Mouse (Mus musculus) neural tube, embryonic 10.5 days (tissue): ENCODE measurements around the gene Rhd.
"Not testable (repeated sequence)": the region's sequence is repeated elsewhere in the genome, so short reads cannot be mapped to it uniquely, and the experiment has no call there.

Source experiments
- DNase-seq: peaks from one replicate; pipeline ENCODE4 v3.0.0-alpha.2; 2017; ENCODE audit warnings: low spot score; ENCODE audit errors: extremely low spot score

Gene Rhd

DNA sequence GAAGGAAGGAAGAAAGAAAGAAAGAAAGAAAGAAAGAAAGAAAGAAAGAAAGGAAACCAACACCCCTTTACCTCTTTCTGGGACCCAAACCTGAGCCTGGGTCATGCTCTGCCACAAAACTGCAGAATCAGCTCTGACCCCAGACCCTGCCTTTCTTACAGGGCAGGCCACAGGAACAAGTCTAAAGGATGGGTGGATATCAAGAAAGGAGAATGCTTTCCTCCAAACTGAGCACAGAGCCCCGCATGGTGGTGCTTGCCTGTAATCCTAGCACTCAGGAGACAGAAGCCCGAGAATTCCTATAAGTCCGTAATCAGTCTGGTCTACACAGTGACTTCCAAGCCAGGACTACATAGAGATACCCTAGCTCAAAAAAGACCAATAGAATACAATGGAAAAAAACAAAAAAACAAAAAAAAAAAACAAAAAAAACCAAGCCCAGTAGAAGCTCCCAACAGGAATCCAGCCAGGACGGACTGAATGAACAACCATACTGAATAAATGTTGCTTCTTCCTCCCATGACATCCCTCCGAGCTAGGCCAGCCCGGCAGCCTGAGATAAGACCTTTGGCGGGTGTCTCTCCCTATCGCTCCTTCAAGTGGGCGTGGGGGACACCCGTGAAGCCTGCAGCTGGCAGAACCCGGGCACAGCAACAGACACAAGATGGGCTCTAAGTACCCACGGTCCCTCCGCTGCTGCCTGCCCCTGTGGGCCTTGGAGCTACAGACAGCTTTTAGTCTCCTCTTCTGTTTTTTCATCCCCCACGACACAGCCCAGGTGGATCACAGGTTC, at the start of gene Rhd:
TSS of gene Rhd (plus strand) at position 600 of the 793 bp plus-strand sequence.
- no peak for DNase-seq

DNA sequence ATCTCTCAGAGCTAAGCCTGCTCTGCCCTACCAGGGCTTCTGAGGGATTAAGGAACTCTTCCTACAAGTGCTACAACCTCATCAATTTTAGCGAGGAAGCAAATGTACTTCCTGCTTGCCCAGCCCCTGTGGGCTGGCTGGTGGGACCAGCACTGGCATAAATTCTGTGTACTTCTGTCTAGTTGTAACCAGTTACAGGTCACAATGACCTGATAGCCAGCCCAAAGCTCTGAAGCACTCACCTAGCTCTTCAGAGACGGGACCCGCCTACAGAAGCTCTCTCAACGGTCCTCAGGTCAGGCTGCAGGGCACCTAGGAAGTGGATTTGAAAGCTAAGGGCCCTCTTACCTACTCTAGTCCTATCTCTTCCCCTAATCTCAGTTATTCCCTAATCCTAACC, 46.6 kb upstream of the Rhd start:
- no peak for DNase-seq

DNA sequence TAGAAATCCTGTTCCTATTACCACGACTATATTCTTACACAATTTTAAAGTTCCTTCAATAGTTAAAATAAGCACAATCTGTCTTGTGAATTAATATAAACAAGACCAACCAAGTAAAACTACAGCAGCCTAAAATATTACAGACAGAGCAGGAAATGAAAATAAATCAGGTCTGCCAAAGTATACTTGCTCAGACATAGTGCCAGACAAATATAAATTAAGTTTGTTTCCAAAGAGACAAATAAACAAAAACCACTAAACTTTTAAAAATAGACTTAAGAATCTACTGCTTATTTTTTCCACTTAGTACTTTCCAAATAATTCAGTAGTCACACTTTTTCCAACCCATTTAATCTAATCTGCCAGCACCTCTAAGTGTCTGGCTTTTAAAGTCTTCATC, 43.3 kb upstream of the Rhd start:
- no peak for DNase-seq

DNA sequence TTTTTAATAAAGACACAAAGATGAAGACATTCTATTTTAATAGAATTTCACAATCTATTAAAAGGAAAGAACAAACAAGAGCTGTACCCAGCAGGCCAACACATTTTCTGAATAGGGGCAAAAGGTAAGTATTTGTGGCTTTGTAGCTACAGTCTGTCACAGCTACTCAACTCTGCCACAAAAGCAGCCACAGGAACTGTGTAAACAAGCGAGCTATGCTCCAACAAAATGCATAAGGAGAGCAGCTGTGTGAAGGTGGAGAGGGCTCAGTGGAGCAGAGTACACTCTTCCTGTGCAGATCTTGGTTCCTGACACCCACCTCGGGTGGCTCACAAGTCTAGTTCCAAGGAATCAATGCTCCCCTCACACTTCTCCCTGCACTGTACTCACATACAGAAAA, 40.8 kb upstream of the Rhd start:
- DNase-seq, result no peak

DNA sequence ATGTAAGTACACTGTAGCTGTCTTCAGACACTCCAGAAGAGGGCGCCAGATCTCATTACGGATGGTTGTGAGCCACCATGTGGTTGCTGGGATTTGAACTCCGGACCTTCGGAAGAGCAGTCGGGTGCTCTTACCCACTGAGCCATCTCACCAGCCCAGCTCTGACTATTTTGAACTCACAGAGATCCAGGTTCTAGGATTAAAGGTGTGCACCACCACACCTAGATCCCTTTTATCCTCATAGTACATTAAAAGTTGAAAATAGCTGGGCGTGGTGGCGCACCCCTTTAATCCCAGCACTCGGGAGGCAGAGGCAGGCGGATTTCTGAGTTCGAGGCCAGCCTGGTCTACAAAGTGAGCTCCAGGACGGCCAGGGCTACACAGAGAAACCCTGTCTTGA, 38.5 kb upstream of the Rhd start:
- DNase-seq, result not testable (repeated sequence)

DNA sequence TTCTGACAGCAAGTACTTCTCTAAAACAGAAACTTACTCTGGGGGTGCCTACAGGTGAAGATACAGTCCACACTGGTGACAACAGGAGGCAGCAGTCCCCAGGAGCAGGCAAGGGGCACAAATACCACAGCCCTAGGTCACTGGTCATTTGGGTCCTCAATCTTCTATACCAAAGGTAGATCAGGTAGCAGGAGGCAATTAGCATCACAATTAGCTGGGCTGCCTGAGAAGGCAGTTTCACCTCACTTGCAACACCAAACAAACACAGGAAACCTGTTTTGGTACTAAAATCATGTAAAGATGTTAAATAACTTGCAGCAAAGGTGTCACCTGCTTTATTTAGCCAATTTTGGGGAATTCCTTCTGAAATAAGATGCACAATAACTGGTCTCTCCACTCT, 38.0 kb upstream of the Rhd start:
- no peak for DNase-seq

DNA sequence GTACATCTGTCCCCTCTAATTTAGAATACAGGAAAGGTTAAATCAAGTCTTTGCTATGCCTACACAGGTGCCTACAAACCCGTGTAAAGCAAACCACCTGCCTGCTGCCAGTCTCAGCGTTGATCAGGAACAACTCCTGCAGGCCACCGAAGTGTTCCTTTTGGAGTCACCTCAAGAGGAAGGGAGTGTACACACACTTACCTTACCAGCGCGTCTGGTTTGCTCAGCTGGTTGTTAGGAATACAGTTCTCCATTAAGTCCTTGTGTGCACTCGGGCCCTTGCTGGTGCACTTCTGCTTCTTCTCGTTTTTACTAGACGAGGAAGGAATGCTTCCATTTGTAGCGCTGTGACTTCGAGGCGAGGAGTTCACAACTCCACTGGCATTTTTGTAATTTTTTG, 36.5 kb upstream of the Rhd start:
- no peak for DNase-seq

DNA sequence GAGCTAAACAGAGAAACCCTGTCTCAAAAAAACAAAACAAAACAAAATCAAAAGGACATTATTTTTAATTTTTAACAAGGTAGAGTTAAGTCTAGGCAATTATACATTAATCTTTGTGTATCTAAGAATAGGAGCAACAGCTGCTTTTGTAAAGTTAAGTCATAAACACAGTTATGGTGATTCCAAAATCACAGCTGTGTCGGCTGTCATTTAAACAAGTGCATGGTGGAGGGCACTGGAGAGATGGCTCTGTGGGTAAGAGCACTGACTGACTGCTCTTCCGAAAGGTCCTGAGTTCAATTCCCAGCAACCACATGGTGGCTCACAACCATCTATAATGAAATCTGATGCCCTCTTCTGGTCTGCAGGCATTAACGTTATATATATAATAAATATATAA, 32.4 kb upstream of the Rhd start:
- no peak for DNase-seq

DNA sequence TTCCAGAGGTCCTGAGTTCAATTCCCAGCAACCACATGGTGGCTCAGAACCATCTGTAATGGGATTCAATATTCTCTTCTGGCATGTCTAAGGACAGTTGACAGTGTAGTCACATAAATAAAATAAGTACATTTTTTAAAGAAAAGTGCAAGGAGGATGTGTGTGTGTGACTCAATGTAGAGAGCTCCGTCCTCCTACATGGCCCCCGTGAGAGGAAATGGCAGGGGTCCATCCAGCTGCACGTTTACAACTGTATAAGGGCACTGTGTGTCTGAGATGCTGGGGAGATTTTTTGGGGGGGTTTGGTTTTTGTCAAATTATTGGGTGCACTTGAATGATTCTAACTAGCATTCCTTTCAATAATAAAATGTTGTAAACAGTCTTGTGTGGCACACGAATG, 28.9 kb upstream of the Rhd start:
- DNase-seq, result no peak

DNA sequence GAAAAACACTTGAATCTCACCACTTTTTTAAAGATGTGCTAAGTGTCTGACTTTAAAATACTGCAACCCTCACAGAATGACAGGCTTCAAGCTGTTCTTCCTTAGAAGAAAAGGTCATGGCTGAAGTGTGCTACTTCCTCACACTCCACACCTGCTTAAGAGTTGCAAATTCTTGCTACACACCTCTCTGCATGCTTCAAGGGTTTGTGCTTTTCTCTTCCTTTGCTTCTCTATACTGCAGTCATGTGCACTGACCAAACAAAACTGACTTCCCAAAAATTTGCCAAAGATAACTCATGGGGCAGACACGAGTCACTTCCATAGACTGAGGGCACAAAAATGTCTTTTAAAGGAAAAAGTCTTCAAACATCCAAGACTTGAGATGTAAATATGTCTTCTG, 26.1 kb upstream of the Rhd start:
- DNase-seq, result no peak

DNA sequence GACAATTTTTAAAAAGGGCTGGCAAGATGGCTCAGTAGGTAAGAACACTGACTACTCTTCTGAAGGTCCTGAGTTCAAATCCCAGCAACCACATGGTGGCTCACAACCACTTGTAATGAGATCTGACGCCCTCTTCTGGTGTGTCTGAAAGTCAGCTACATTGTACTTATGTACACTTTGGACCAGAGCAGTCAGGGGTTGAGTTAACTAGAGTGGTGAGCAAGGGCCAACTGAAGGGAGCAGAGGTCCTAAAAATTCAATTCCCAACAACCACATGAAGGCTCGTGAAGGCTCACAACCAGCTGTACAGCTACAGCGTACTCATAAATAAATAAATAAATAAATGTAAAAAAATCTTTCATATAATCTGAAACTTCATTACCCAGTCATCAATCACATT, 25.6 kb upstream of the Rhd start:
- not testable (repeated sequence) for DNase-seq

DNA sequence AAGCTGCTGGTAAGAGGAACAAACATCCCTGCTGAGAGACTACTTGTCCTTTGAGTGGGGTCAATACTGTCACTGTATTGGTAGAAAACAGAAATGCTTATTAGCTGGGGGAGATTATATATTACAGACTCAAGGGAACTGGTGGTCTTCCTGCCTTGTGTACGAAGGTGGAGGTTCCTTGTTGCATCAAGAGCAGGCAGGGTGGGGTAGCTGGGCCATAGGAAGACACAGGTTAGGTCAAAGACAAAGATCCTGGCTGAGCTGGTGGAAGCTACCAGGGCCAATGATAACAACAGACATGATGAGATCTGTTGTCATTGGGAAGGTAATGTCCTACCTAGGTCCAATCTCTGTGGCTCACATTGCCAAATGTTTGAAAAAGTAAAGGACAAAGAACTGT, 24.1 kb upstream of the Rhd start:
- DNase-seq, result no peak

DNA sequence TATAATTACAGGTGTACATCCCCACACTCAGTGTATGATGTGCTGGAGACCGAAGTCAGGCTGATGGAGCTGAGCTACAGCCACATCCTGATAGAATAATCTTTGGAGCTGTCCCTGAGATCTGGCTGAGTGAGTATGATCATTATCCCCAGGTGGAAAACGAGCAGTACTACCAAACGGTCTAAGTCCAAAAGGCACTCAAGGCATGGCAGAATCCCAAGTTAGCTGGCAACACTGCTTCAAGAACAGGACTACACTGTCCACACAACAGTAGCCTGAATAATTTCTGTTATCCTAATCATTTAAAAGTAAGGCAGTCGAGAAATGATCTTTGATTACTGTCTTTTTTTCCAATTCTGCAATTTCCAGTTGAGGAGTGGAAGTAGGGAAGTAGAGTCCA, 20.8 kb upstream of the Rhd start:
- DNase-seq, result no peak

DNA sequence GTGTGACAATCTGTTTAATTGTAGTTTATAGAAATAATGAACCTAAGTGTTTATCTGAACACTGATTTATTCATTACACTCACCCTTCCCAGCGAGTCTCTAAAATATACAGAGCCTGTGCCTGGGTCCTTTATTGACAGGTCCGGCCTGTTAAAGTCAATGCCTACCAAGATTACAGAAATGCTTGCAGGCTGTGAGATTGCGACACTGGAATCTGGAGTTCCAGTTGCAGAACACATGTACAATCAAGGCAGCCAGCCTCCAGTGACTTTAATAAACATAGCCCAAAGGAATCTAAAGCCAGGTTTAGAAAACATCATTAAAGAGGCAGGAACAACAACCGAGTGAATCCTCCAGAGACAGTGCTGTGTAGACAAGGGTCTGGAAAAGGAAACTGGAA, 16.7 kb upstream of the Rhd start:
- no peak for DNase-seq

DNA sequence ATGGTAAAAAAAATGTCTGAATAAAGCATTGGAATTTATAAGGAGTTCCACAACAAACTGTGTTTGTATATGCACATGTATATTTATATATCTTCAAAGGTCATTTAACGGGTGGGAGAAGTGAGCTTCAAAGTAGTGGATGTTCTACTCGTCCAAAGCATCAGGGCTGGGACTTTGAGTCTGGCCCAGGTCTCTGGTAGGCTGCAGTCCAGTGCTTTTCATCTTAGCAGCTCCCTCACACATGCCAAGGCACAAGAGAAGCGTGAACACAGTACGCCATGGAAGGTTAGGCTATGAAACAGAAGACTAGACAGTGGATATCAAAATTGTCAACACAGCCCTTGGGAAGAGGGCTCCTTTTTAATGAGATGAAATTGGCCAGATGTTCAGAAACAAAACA, 13.8 kb upstream of the Rhd start:
- no peak for DNase-seq

DNA sequence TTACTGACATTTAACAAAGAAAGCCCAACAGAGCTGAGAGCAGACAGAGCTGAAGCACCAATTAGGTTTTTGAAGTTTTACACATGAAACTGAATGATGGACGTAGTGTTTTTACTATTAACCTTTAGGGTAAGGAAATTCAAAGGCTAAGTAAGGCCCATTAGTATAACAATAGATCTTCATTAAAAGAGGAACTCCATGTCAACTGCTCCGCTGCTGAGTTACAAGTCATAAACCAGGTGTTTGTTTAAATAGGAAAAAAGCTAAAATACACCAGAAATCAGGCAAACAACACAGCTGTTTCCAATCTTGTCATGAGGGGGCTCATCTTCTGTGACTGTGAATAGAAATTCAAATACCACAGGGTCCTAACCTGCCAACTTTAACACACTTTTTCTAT, 13.1 kb upstream of the Rhd start:
- DNase-seq, result no peak

DNA sequence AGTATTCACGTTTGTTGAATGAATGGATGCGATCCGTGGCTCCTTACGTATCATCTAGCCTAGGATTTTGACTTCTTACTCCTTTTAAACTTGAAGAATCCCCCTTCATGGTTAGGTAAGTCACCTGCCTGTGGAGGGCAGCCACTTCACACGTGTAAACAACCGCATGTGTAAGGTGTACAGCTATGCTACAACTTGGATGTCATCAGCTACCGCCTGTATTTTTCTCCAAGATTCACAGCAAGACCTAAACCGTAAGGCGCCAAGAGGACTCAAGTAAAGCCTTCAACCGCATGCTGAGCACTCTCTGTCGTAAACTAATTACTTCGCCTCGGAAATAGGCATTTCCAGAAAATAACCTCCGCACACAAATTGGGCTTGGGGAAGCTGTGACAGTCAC, 12.5 kb upstream of the Rhd start:
- DNase-seq, result no peak

DNA sequence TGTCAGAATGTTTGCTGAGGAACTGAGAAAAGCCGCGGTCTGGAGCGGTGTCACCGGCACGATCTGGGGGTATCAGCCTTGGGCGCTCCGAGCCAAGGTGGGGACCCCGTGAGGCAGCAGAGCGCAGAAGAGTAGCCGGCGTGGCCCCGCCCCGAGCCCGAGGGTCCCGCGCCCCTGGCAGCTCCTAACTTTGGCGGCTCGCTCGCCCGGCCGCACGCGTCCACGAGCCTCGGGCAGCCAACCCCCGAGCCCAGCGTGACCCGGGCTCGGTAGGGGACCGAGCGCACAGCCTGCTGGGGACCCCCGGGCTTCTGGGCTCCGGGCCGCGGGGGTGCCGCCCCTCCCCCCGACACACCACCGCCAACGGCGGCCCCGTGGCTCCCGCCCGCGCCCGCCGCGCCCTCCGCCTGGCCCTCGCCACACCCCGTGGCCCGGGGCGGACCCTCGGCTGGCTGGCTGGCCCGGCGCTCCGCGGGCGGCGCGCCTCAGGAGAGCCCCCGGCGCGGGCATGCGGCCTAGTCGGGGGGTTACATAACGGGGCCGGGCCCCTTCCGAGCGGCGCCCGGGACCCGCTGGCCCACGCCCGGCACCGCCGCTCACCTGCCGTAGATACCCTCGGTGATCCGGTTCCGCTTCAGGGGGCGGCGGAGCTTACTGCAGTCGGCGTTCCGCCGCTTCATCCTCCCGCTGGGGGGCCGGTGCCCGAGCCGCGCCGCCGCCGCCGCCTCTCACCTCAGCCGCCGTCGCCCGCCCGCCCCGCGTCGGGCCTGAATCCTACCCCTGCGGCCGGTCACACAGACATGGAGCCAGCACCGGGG, 11.7 kb upstream of the Rhd start:
- peak; percentile 70 for DNase-seq

DNA sequence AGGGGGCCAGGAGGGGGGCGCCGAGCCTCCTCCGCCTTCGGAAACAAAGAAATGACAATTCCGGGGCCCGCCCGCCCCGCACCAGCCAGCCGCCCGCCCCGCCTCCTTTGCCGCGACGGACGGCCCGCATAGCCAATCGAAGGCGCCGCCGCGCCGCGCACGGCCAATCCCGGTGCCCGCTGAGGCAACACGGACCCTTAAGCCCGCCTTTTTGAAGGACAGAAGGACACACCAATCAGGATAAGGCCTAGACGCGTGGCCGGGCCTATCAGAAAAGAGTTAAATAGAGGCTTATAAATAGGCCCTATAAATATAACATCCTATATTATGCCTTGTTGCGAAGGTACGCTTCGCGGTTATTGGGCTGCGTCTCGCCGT, 11.1 kb upstream of the Rhd start, which contains the start of gene Maco1:
TSS of gene Maco1 (minus strand) at position 87 of the 378 bp plus-strand sequence.
- peak; percentile 98 for DNase-seq

DNA sequence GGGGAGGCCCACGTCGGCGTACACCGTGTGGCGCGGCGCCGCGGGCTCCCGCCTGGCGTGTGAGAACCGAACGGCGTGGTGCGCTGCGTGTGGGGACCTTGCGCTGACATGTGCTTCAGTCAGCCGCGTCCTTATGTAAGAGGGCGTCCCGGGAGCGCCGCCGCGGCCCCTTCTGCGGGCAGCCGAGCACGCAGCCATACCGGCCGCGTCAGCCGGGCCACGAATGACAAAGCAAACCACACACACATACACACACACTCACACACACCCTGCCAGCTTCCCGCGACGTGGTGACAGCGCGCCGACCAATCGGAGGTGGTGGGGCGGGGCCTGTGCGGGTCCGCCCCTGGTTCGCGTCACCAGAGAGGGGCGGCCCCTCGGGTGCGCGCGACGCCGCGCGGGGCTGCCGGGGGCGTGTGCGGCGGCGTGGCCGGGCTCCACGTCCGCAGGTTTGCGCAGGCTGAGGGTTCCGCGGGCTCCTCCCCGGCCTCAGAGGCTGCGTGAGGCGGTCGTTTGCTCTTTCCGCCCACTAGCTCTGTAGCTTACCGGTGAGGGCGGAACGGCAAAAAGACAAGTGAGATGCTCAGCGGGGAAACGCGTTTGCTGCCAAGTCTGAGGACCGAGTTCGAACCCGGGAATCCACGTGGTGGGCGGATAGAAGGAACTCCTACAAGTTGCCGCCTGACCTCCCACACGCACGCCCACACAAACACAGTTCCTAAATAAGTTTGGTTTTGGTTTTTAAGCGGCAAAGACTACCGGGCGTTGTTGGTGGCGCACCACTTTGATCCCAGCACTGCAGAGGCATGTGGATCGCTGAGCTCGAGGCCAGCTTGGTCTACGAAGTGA, 10.5 kb upstream of the Rhd start:
- DNase-seq, result peak; percentile 92

DNA sequence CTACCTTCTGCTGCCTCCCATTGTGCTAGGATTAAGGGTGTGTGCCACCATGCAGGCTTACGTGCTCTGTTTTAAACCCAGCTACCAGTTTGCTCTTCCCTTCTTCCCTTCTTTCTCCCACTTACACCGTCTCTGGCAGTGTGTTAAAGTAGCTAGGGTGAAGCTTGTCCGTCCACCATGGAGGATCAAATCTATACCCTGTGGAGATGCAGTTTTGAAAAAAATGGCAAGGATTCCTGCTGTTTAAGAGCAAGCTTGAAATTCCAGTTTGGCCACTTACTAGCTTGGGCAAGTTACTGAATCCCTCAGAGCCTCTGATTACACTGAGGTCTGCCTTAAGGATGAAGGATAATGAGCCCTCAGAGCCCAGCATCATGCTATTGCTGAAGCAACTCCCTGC, 9.0 kb upstream of the Rhd start:
- no peak for DNase-seq

DNA sequence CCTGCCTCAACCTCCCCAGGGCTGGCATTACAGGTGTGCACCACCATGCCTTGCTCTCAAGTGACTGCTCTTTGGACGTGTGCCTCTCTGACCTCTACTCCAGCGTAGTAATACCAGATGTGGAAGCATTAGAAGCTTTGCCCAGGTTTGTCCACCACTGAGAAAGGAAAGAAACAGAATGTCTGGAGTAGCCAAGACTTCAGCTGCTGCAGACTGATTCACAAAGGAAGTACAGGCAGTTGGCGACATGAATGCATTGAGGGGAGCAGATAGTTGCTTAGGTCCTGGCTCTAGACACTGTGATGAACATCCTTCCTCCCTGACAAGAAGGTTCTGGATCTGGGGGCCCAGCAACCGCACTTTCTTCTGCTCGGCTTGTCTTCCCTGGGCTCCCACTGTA, 8.3 kb upstream of the Rhd start:
- DNase-seq, result no peak
